Mouse (Mus musculus): ENCODE measurements around the gene Hist4h4. TPM values are rescaled to one million over a fixed set of nuclear protein-coding genes. Genes with fewer than 3 reads are reported as not detected.

The Hist4h4 gene
- total and polyA plus RNA-seq, 3 experiments = 0.16 to 78.2 (median 3.6) TPM

- Histone ChIP-seq H3K4me3 (replicated peaks in 1 of 3; ENCODE audit: low read depth in 2 of 3, low read length in 2 of 3, poor library complexity in 1 of 3) (no peak overlapping the region), H3K27ac (ENCODE audit: insufficient read depth, low read depth) (no peak overlapping the region), H3K9ac (ENCODE audit: insufficient read depth, low read depth) (no peak overlapping the region), H3K9me3 (replicated peaks; ENCODE audit: low read length) (no peaks in the 10 kb centered on the region), H3K27me3 (replicated peaks) (no peaks in the 10 kb centered on the region), H3K36me3 (replicated peaks in 1 of 2; ENCODE audit: control insufficient read depth in 1 of 2, insufficient read depth in 1 of 2, low read length in 1 of 2) (peaks cover 17 to 63% of the 10 kb centered on the region in 2 experiments), H3K4me2 (ENCODE audit: insufficient read depth, low read depth, poor library complexity, severe bottlenecking) (no peak overlapping the region), H3K4me1 (ENCODE audit: control insufficient read depth in 1 of 2, insufficient read depth in 2 of 2) (peaks cover 21 to 64% of the 10 kb centered on the region in 2 experiments), H3K79me2 (replicated peaks; ENCODE audit: control insufficient read depth, extremely low read depth, insufficient read depth, poor library complexity, severe bottlenecking) (peaks cover 5% of the 10 kb centered on the region; the same call in 1 of the 2 replicates)
- dilution Hi-C loops (cut with MboI; ENCODE audit: extremely low pct_ligation_motif_present, extremely low pct_unique_long_range_greater_than_20kb, low sequenced_read_pairs) (no loop called here), in situ Hi-C loops (cut with MboI; ENCODE audit: low pct_ligation_motif_present, low pct_unique_long_range_greater_than_20kb, low sequenced_read_pairs) (no loop called here)
- TF ChIP-seq CHD1 (IDR thresholded peaks at IDR 0.05; ENCODE audit: low read depth, low read length) (no peak), MAZ (IDR thresholded peaks at IDR 0.05; ENCODE audit: low read depth, low read length) (no peak), GABPA (IDR thresholded peaks at IDR 0.05; ENCODE audit: insufficient replicate concordance, low read depth, low read length) (no peak), MEF2A (IDR thresholded peaks at IDR 0.05; ENCODE audit: borderline replicate concordance, low read depth, low read length) (no peak), HCFC1 (IDR thresholded peaks at IDR 0.05; ENCODE audit: low read depth, low read length) (no peak), JUN (IDR thresholded peaks at IDR 0.05; ENCODE audit: insufficient read depth, low read depth, low read length) (no peak), ZC3H11A (IDR thresholded peaks at IDR 0.05; ENCODE audit: low read depth, low read length) (no peak), CHD2 (IDR thresholded peaks at IDR 0.05; ENCODE audit: low read length) (no peak), EP300 (IDR thresholded peaks at IDR 0.05; ENCODE audit: low read length) (no peak), USF1 (IDR thresholded peaks at IDR 0.05; ENCODE audit: low read depth, low read length) (no peak), NELFE (IDR thresholded peaks at IDR 0.05; ENCODE audit: low read depth, low read length) (no peak), POLR2A (IDR thresholded peaks at IDR 0.05; ENCODE audit: low read depth, low read length) (no peak), KAT2A (IDR thresholded peaks at IDR 0.05; ENCODE audit: insufficient replicate concordance, low read length) (no peak), MAX (IDR thresholded peaks at IDR 0.05; ENCODE audit: low read length) (no peak), MYC (IDR thresholded peaks at IDR 0.05; ENCODE audit: low read depth, low read length) (no peak), MAFK (IDR thresholded peaks at IDR 0.05; ENCODE audit: insufficient replicate concordance, low read length) (no peak), ETS1 (conservative IDR thresholded peaks at IDR 0.05; ENCODE audit: low read depth, low read length) (no peak), UBTF (IDR thresholded peaks at IDR 0.05; ENCODE audit: low read depth, low read length) (no peak)
- DNase-seq (ENCODE audit: extremely low read depth) = no peak
These were observed 44.8 kb upstream of the Hist4h4 start for GRCm38 (mm10) chr6:136848971-136849370.

GRCm38 (mm10) chr6:136848399-136848798 is 44.2 kb upstream of the Hist4h4 start:
- H3K79me2 ChIP-seq (replicated peaks; ENCODE audit: control insufficient read depth, extremely low read depth, insufficient read depth, poor library complexity, severe bottlenecking) = peaks cover 7% of the 10 kb centered on the region
- no peak overlapping the region for H3K27ac ChIP-seq (ENCODE audit: insufficient read depth, low read depth)
- in situ Hi-C loops (cut with MboI; ENCODE audit: low pct_ligation_motif_present, low pct_unique_long_range_greater_than_20kb, low sequenced_read_pairs) (no loop called here), dilution Hi-C loops (cut with MboI; ENCODE audit: extremely low pct_ligation_motif_present, extremely low pct_unique_long_range_greater_than_20kb, low sequenced_read_pairs) (no loop called here)
- TF ChIP-seq RAD21 (IDR thresholded peaks at IDR 0.05; ENCODE audit: low read depth, low read length) = no peak
- TF ChIP-seq KAT2A (IDR thresholded peaks at IDR 0.05; ENCODE audit: insufficient replicate concordance, low read length) = no peak
- no peak for TF ChIP-seq NELFE (IDR thresholded peaks at IDR 0.05; ENCODE audit: low read depth, low read length)
- no peak for TF ChIP-seq POLR2A (IDR thresholded peaks at IDR 0.05; ENCODE audit: low read depth, low read length)
- no peak for TF ChIP-seq ZMIZ1 (IDR thresholded peaks at IDR 0.05; ENCODE audit: low read depth, low read length)
- TF ChIP-seq RCOR1 (conservative IDR thresholded peaks at IDR 0.05; ENCODE audit: low read depth, low read length) = no peak
- TF ChIP-seq ZC3H11A (IDR thresholded peaks at IDR 0.05; ENCODE audit: low read depth, low read length) = no peak
- no peak for TF ChIP-seq ZNF384 (IDR thresholded peaks at IDR 0.05; ENCODE audit: low read depth, low read length)
- no peak for TF ChIP-seq IRF4 (IDR thresholded peaks at IDR 0.05; ENCODE audit: low read depth, low read length)
- no peak for TF ChIP-seq ELF1 (IDR thresholded peaks at IDR 0.05; ENCODE audit: low read depth, low read length)
- no peak for TF ChIP-seq CHD2 (IDR thresholded peaks at IDR 0.05; ENCODE audit: low read length)
- TF ChIP-seq BHLHE40 (IDR thresholded peaks at IDR 0.05; ENCODE audit: low read depth, low read length) = no peak
- no peak for TF ChIP-seq SIN3A (IDR thresholded peaks at IDR 0.05; ENCODE audit: low read length)
- TF ChIP-seq HCFC1 (IDR thresholded peaks at IDR 0.05; ENCODE audit: low read depth, low read length) = no peak
- no peak for TF ChIP-seq NRF1 (IDR thresholded peaks at IDR 0.05; ENCODE audit: low read depth, low read length)
- no peaks in the 10 kb centered on the region for H3K27me3 ChIP-seq (replicated peaks)
- DNase-seq (ENCODE audit: extremely low read depth) = no peak
- no peak overlapping the region for H3K4me3 ChIP-seq (replicated peaks in 1 of 3; ENCODE audit: low read depth in 2 of 3, low read length in 2 of 3, poor library complexity in 1 of 3)
- no peak overlapping the region for H3K9ac ChIP-seq (ENCODE audit: insufficient read depth, low read depth)
- H3K4me2 ChIP-seq (ENCODE audit: insufficient read depth, low read depth, poor library complexity, severe bottlenecking) = no peak overlapping the region
- peaks cover 21 to 65% of the 10 kb centered on the region in 2 experiments for H3K36me3 ChIP-seq (replicated peaks in 1 of 2; ENCODE audit: control insufficient read depth in 1 of 2, insufficient read depth in 1 of 2, low read length in 1 of 2)
- H3K9me3 ChIP-seq (replicated peaks; ENCODE audit: low read length) = no peaks in the 10 kb centered on the region
- peaks cover 18 to 63% of the 10 kb centered on the region in 2 experiments for H3K4me1 ChIP-seq (ENCODE audit: control insufficient read depth in 1 of 2, insufficient read depth in 2 of 2)
